Mouse (Mus musculus): ENCODE results near the gene Bcam. TPM values are rescaled to one million over a fixed set of nuclear protein-coding genes. Genes with fewer than 3 reads are reported as not detected.

Bcam gene
- polyA plus RNA-seq (2014; fragmentation: Nextera tagmentation; extraction: Ambion mirVana), result 9.3 and 16.0 TPM in 2 replicates

GRCm38 (mm10) chr7:19770984-19771391 is at the start of gene Bcam:
Gene Bcam, minus strand, starts transcription at chr7:19771016.
- peak within 1 kb of the TSS; percentile 29 for H3K4me3 ChIP-seq (ENCODE audit: low read depth, low read length)
- 2% methylated on average over 8 of the region's 9 CpGs for WGBS
- peak within 1 kb of the TSS; percentile 65 for H3K4me2 ChIP-seq (ENCODE audit: low read depth, low read length)
- peaks cover 5% of the 10 kb centered on the region for H3K4me1 ChIP-seq (ENCODE audit: control insufficient read depth, insufficient read depth, low read length)
- H3K9ac ChIP-seq (replicated peaks; ENCODE audit: low read depth, low read length), result peak within 1 kb of the TSS; percentile 18
- peaks cover 13% of the 10 kb centered on the region for H3K27me3 ChIP-seq (ENCODE audit: control insufficient read depth, insufficient read depth, low read length)
- H3K27ac ChIP-seq (ENCODE audit: low read depth, low read length), result no peak within 1 kb of the TSS
- no peaks in the 10 kb centered on the region for H3K36me3 ChIP-seq (ENCODE audit: control insufficient read depth, insufficient read depth, low read length)
- H3K9me3 ChIP-seq (ENCODE audit: control insufficient read depth, low read length), result no peaks in the 10 kb centered on the region
- ATAC-seq (ENCODE audit: low read depth), result peak; percentile 50; the same call in 1 of the 2 replicates

- peaks cover 23% of the 10 kb centered on the region for H3K27me3 ChIP-seq (ENCODE audit: control insufficient read depth, insufficient read depth, low read length)
- no peaks in the 10 kb centered on the region for H3K36me3 ChIP-seq (ENCODE audit: control insufficient read depth, insufficient read depth, low read length)
- no peak for ATAC-seq (ENCODE audit: low read depth)
- no peak overlapping the region for H3K4me3 ChIP-seq (ENCODE audit: low read depth, low read length)
- H3K9ac ChIP-seq (replicated peaks; ENCODE audit: low read depth, low read length), result no peak overlapping the region
- H3K27ac ChIP-seq (ENCODE audit: low read depth, low read length), result no peak overlapping the region
- peaks cover 14% of the 10 kb centered on the region for H3K4me1 ChIP-seq (ENCODE audit: control insufficient read depth, insufficient read depth, low read length)
- 85% methylated on average over 7 of the region's 7 CpGs for WGBS
- no peak overlapping the region for H3K4me2 ChIP-seq (ENCODE audit: low read depth, low read length)
- no peaks in the 10 kb centered on the region for H3K9me3 ChIP-seq (ENCODE audit: control insufficient read depth, low read length)
These were observed 48.1 kb upstream of the Bcam start for GRCm38 (mm10) chr7:19818875-19819274.

DNA sequence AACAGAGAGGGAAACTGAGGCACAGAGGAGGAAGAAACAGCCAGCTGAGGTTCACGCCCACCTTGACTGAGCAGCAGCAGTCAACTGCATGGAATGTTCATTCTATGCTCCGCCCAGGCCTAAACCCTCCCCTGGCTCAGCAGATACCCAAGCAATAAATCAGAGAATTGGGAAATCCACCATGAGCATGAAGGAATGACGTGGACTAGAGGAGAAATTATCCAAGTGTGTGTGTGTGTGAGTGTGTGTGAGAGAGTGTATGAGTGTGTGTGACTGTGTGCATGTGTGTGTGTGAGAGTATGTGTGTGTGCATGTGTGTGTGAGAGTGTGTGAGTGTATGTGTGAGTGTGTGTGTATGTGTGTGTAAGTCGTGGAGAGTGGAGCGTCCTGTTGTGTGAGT is 47.6 kb upstream of the Bcam start:
- Histone ChIP-seq H3K27me3 (ENCODE audit: control insufficient read depth, insufficient read depth, low read length) (peaks cover 23% of the 10 kb centered on the region), H3K4me1 (ENCODE audit: control insufficient read depth, insufficient read depth, low read length) (peaks cover 14% of the 10 kb centered on the region), H3K9ac (replicated peaks; ENCODE audit: low read depth, low read length) (no peak overlapping the region), H3K9me3 (ENCODE audit: control insufficient read depth, low read length) (no peaks in the 10 kb centered on the region), H3K27ac (ENCODE audit: low read depth, low read length) (no peak overlapping the region), H3K4me3 (ENCODE audit: low read depth, low read length) (no peak overlapping the region), H3K4me2 (ENCODE audit: low read depth, low read length) (no peak overlapping the region), H3K36me3 (ENCODE audit: control insufficient read depth, insufficient read depth, low read length) (no peaks in the 10 kb centered on the region)
- ATAC-seq (ENCODE audit: low read depth), result no peak
- WGBS, result 74% methylated on average over 5 of the region's 5 CpGs

DNA sequence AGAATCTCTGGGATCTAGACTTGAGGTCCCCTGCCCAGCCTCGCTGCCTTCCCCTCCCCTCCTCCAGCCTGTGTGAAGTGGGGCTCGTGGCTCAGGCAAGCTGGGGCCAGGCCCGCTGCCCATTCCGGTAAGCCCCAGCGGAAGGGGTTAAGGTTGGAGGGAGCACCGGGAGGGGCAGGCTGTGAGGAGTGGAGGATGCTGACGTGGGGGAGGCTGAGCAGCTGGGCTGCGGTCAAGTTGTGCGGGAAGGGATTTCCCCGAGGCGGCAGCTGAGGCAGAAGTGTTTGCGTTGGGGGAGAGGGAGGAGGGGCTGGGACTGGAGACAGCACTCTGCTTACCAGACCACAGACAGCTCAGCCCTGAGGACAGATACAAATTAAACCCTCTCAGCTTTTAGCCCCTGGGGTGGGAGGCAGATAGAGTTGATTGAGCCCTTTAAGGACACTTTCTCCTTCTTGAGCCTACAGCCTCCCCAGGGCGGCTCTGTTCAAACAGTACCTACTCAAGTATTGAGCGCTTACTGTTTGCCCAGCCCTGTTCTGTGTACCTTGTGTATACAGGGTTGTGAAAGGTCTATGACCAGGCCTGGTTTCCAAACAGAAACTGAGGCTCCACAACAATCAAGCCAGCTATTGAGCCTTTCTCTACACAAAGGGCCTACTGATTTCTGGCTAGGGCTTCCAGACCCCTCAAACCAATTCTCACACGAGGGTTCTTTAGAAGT is 46.7 kb upstream of the Bcam start:
- WGBS, result 6% methylated on average over 15 of the region's 15 CpGs
- H3K27me3 ChIP-seq (ENCODE audit: control insufficient read depth, insufficient read depth, low read length), result peaks cover 19% of the 10 kb centered on the region
- H3K9me3 ChIP-seq (ENCODE audit: control insufficient read depth, low read length), result no peaks in the 10 kb centered on the region
- peak; percentile 42; the same call in 1 of the 2 replicates for ATAC-seq (ENCODE audit: low read depth)
- peak overlapping the region; percentile 65 for H3K4me2 ChIP-seq (ENCODE audit: low read depth, low read length)
- no peak overlapping the region for H3K27ac ChIP-seq (ENCODE audit: low read depth, low read length)
- peaks cover 14% of the 10 kb centered on the region for H3K4me1 ChIP-seq (ENCODE audit: control insufficient read depth, insufficient read depth, low read length)
- no peak overlapping the region for H3K9ac ChIP-seq (replicated peaks; ENCODE audit: low read depth, low read length)
- peak overlapping the region; percentile 13; the same call in 1 of the 2 replicates for H3K4me3 ChIP-seq (ENCODE audit: low read depth, low read length)
- H3K36me3 ChIP-seq (ENCODE audit: control insufficient read depth, insufficient read depth, low read length), result no peaks in the 10 kb centered on the region

DNA sequence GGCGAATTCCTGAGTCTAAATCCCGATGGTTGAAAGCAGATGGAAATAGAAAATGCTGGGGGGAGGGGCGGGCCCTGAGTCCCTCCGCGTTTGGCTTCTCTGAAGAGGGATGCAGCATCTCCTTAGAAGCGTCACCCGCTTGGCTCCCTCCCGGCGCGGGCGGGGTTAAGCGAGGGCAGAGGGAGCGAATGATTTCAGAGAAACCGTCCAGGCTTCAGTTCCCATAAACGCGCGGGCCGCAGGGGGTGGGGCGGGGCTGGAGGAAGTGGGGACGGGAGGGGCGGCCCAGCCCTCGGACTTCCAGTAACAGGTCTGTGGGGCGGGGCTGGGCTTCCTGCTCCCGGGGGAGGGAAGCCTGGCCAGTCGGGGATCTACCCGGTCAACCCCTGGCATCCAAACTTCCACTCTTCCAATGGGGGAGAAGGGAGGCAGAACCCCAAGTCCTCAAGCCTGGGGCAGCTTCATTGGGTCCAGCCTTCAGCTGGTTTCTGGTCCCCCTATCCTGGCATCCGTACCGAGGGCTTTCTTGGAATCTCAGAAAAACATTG is 45.5 kb upstream of the Bcam start:
- H3K9me3 ChIP-seq (ENCODE audit: control insufficient read depth, low read length), result no peaks in the 10 kb centered on the region
- H3K36me3 ChIP-seq (ENCODE audit: control insufficient read depth, insufficient read depth, low read length), result no peaks in the 10 kb centered on the region
- no peak overlapping the region for H3K27ac ChIP-seq (ENCODE audit: low read depth, low read length)
- H3K27me3 ChIP-seq (ENCODE audit: control insufficient read depth, insufficient read depth, low read length), result peaks cover 21% of the 10 kb centered on the region
- H3K4me1 ChIP-seq (ENCODE audit: control insufficient read depth, insufficient read depth, low read length), result peaks cover 11% of the 10 kb centered on the region; the same call in 1 of the 2 replicates
- peak overlapping the region; percentile 35 for H3K4me3 ChIP-seq (ENCODE audit: low read depth, low read length)
- peak overlapping the region; percentile 65 for H3K4me2 ChIP-seq (ENCODE audit: low read depth, low read length)
- WGBS, result under 1% methylated on average over 28 of the region's 28 CpGs
- peak overlapping the region; percentile 43; the same call in 1 of the 2 replicates for H3K9ac ChIP-seq (replicated peaks; ENCODE audit: low read depth, low read length)
- peak; percentile 32; the same call in 1 of the 2 replicates for ATAC-seq (ENCODE audit: low read depth)

DNA sequence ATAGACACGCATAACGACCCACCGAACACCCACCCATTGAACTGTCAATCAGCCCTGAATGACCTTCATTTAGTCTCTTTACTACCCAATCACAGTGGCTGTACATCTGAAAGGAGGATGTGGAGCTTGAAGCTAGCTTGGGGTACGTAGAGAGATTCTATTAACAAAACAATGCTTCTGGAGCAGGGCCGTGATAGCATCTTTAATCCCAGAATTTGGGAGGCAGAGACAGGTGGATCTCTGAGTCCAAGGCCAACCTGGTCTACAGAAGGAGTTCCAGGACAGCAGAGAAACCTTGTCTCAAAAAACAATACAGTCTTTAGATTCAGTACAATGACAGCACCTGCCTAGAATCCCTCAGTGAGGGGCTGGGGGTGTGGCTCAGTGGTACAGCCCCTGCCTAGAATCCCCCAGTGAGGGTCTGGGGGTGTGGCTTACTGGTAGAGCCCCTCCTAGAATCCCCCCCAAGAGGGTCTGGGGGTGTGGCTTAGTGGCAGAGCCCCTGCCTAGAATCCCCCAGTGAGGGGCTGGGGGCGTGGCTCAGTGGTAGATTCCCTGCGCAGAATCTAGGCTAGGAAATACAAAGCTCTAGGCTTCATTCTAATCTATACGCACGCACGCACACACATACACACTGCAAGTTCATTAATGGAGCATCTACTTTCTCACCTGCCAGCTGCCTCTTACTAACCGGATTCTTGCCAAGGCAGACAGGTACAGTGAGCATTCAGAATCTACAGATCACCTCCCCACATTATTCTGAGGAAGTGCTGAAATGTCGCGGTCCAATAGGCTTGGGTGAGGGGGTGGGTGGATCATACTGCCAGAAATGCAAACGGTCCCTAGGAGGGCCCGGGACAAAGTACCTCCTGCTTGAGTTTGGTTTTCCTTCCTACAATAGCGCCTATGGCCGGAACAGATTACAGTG is 44.7 kb upstream of the Bcam start:
- H3K9ac ChIP-seq (replicated peaks; ENCODE audit: low read depth, low read length), result peak overlapping the region; percentile 43; the same call in 1 of the 2 replicates
- peaks cover 27% of the 10 kb centered on the region for H3K27me3 ChIP-seq (ENCODE audit: control insufficient read depth, insufficient read depth, low read length)
- WGBS, result 29% methylated on average over 17 of the region's 17 CpGs
- H3K4me3 ChIP-seq (ENCODE audit: low read depth, low read length), result peak overlapping the region; percentile 35
- H3K36me3 ChIP-seq (ENCODE audit: control insufficient read depth, insufficient read depth, low read length), result no peaks in the 10 kb centered on the region
- H3K4me1 ChIP-seq (ENCODE audit: control insufficient read depth, insufficient read depth, low read length), result peaks cover 11% of the 10 kb centered on the region; the same call in 1 of the 2 replicates
- 0 out of 2 replicates have a peak, but pooled peaks have one; percentile 9 for ATAC-seq (ENCODE audit: low read depth)
- no peaks in the 10 kb centered on the region for H3K9me3 ChIP-seq (ENCODE audit: control insufficient read depth, low read length)
- no peak overlapping the region for H3K27ac ChIP-seq (ENCODE audit: low read depth, low read length)
- H3K4me2 ChIP-seq (ENCODE audit: low read depth, low read length), result peak overlapping the region; percentile 65

GRCm38 (mm10) chr7:19813579-19814122 is 42.8 kb upstream of the Bcam start:
- no peaks in the 10 kb centered on the region for H3K36me3 ChIP-seq (ENCODE audit: control insufficient read depth, insufficient read depth, low read length)
- peaks cover 11% of the 10 kb centered on the region; the same call in 1 of the 2 replicates for H3K4me1 ChIP-seq (ENCODE audit: control insufficient read depth, insufficient read depth, low read length)
- no peaks in the 10 kb centered on the region for H3K9me3 ChIP-seq (ENCODE audit: control insufficient read depth, low read length)
- no peak overlapping the region for H3K4me3 ChIP-seq (ENCODE audit: low read depth, low read length)
- H3K9ac ChIP-seq (replicated peaks; ENCODE audit: low read depth, low read length), result no peak overlapping the region
- no peak overlapping the region for H3K4me2 ChIP-seq (ENCODE audit: low read depth, low read length)
- peaks cover 46% of the 10 kb centered on the region for H3K27me3 ChIP-seq (ENCODE audit: control insufficient read depth, insufficient read depth, low read length)
- no peak for ATAC-seq (ENCODE audit: low read depth)
- 86% methylated on average over 6 of the region's 6 CpGs for WGBS
- no peak overlapping the region for H3K27ac ChIP-seq (ENCODE audit: low read depth, low read length)

DNA sequence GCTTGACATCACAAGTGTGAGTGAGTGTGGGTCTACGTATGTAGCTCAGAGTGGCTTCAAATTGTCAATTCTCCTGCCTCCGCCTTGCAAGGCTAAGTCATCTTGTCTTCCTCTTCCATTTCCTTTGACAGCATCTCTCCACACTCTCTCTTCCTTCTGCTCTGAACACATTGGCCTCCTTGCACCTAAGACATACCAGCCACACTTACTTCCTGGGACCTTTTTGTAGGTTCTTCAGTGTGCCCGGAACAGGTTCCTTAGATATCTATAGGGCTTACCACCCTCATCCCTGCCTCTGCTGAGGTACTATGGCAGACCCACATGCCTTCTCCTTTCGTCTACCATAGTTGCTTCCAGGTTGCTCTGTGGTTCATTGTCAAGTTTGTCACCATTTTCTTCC is 42.3 kb upstream of the Bcam start:
- H3K36me3 ChIP-seq (ENCODE audit: control insufficient read depth, insufficient read depth, low read length), result no peaks in the 10 kb centered on the region
- peaks cover 11% of the 10 kb centered on the region; the same call in 1 of the 2 replicates for H3K4me1 ChIP-seq (ENCODE audit: control insufficient read depth, insufficient read depth, low read length)
- 84% methylated on average over 4 of the region's 4 CpGs for WGBS
- no peak overlapping the region for H3K9ac ChIP-seq (replicated peaks; ENCODE audit: low read depth, low read length)
- no peak overlapping the region for H3K4me3 ChIP-seq (ENCODE audit: low read depth, low read length)
- H3K9me3 ChIP-seq (ENCODE audit: control insufficient read depth, low read length), result no peaks in the 10 kb centered on the region
- ATAC-seq (ENCODE audit: low read depth), result no peak
- no peak overlapping the region for H3K4me2 ChIP-seq (ENCODE audit: low read depth, low read length)
- H3K27me3 ChIP-seq (ENCODE audit: control insufficient read depth, insufficient read depth, low read length), result peaks cover 48% of the 10 kb centered on the region
- H3K27ac ChIP-seq (ENCODE audit: low read depth, low read length), result no peak overlapping the region
